Mouse (Mus musculus): Measurements from ENCODE around the gene Dars2. TPM values are rescaled to one million over a fixed set of nuclear protein-coding genes. Genes with fewer than 3 reads are reported as not detected.

Dars2 gene
- polyA plus RNA-seq, 2 experiments, result 18.2 to 37.2 TPM

DNA sequence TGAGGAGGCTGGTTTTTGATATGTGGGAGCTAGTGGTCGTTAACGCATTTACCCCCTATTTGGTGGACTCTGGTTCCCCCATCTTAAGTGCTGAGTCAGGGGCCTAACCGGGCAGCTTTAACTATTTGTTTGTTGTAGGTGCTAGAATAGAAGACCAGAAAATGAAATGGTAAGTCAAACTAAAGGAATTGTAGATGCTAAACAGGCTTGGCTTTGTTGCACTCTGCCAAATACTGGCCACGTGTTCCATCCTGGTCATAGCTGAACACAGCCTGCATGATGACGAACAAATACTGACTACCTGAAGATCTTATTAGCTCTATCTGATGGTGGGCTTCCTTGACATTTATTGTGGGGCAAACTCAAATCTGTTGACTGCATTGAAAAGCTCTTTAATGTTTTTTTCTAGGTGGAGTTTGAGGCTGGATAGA lies 34.0 kb downstream of the Dars2 start:
- ATAC-seq (ENCODE audit: insufficient read depth) (no peak), DNase-seq (ENCODE audit: low read depth in 3 of 3, low spot score in 3 of 3) (no peak)
- 0 out of 2 replicates have a peak, but pooled peaks have one; percentile 10 for TF ChIP-seq EP300 (IDR thresholded peaks at IDR 0.05; ENCODE audit: low read depth)
- TF ChIP-seq CTCF (IDR thresholded peaks at IDR 0.05; ENCODE audit: low read depth), result no peak
- Histone ChIP-seq H3K9ac (replicated peaks) (peak overlapping the region; percentile 95), H3K36me3 (replicated peaks; ENCODE audit: control insufficient read depth, insufficient read depth, low read depth) (peaks cover 39% of the 10 kb centered on the region), H3K4me3 (ENCODE audit: insufficient read depth in 1 of 2, low read depth in 2 of 2, low read length in 2 of 2) (peak overlapping the region; percentile 84 to 89), H3K27ac (peak overlapping the region; percentile 98), H3K4me2 (ENCODE audit: low read depth) (peak overlapping the region; percentile 85), H3K27me3 (ENCODE audit: control insufficient read depth, insufficient read depth, low read length) (no peaks in the 10 kb centered on the region), H3K9me3 (ENCODE audit: control insufficient read depth, low read length) (no peaks in the 10 kb centered on the region), H3K4me1 (replicated peaks; ENCODE audit: control insufficient read depth in 2 of 2, insufficient read depth in 2 of 2, low read length in 1 of 2) (peaks cover 12 to 13% of the 10 kb centered on the region in 2 experiments)
- 2% methylated on average over 5 of the region's 5 CpGs for WGBS (ENCODE audit: insufficient replicate concordance)

DNA sequence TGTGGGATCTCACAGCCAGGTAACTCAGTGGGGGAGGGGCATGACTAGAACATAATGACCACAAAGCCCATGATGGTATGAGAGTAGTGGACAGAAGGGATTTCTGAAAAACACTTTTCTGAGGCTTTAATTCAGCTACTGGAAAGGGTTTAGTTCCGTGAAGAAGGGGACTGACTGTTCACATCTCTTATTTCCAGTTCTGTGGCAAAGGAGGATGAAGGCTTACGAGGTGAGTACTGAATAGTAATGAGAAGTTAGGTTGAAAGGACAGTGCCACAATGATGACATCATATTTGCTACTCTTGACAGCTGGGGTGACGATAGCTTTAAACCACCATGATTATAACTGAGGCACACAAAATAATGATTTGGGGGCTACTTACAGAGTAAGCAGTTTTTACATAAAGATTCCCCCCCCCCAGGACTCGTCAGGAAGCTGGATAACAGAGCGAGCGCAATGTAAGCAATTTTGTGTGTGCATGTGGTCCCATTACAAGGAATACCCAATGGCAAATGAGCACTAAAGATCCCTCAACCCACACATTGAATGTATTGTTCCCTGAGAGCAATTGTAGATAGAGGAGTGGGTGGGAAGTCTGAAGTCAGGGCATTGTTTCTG lies 34.6 kb downstream of the Dars2 start:
- no peak for ATAC-seq (ENCODE audit: insufficient read depth)
- Histone ChIP-seq H3K9me3 (ENCODE audit: control insufficient read depth, low read length) (no peaks in the 10 kb centered on the region), H3K4me3 (ENCODE audit: insufficient read depth in 1 of 2, low read depth in 2 of 2, low read length in 2 of 2) (peak overlapping the region; percentile 84 to 89), H3K9ac (replicated peaks) (peak overlapping the region; percentile 95), H3K27ac (peak overlapping the region; percentile 98), H3K4me2 (ENCODE audit: low read depth) (peak overlapping the region; percentile 85), H3K36me3 (replicated peaks; ENCODE audit: control insufficient read depth, insufficient read depth, low read depth) (peaks cover 39% of the 10 kb centered on the region), H3K4me1 (replicated peaks; ENCODE audit: control insufficient read depth in 2 of 2, insufficient read depth in 2 of 2, low read length in 1 of 2) (peaks cover 12 to 13% of the 10 kb centered on the region in 2 experiments), H3K27me3 (ENCODE audit: control insufficient read depth, insufficient read depth, low read length) (no peaks in the 10 kb centered on the region)
- WGBS (ENCODE audit: insufficient replicate concordance), result under 1% methylated on average over 6 of the region's 6 CpGs
- no peak for DNase-seq (ENCODE audit: low read depth in 3 of 3, low spot score in 3 of 3)
- no peak for TF ChIP-seq EP300 (IDR thresholded peaks at IDR 0.05; ENCODE audit: low read depth)
- no peak for TF ChIP-seq CTCF (IDR thresholded peaks at IDR 0.05; ENCODE audit: low read depth)

- Histone ChIP-seq H3K9ac (replicated peaks) (peak overlapping the region; percentile 95), H3K27ac (peak overlapping the region; percentile 98), H3K27me3 (ENCODE audit: control insufficient read depth, insufficient read depth, low read length) (no peaks in the 10 kb centered on the region), H3K9me3 (ENCODE audit: control insufficient read depth, low read length) (no peaks in the 10 kb centered on the region), H3K4me2 (ENCODE audit: low read depth) (peak overlapping the region; percentile 85), H3K36me3 (replicated peaks; ENCODE audit: control insufficient read depth, insufficient read depth, low read depth) (peaks cover 39% of the 10 kb centered on the region), H3K4me3 (ENCODE audit: insufficient read depth in 1 of 2, low read depth in 2 of 2, low read length in 2 of 2) (peak overlapping the region; percentile 84 to 89), H3K4me1 (replicated peaks; ENCODE audit: control insufficient read depth in 2 of 2, insufficient read depth in 2 of 2, low read length in 1 of 2) (peaks cover 12 to 13% of the 10 kb centered on the region in 2 experiments)
- peak; percentile 36 for ATAC-seq (ENCODE audit: insufficient read depth)
- TF ChIP-seq CTCF (IDR thresholded peaks at IDR 0.05; ENCODE audit: low read depth) (no peak), EP300 (IDR thresholded peaks at IDR 0.05; ENCODE audit: low read depth) (no peak)
- under 1% methylated on average over 14 of the region's 14 CpGs for WGBS (ENCODE audit: insufficient replicate concordance)
- peak in 2 of 3 experiments; percentile 56 to 69 for DNase-seq (ENCODE audit: low read depth in 3 of 3, low spot score in 3 of 3)
Measured at GRCm38 (mm10) chr1:161035281-161035785, 35.1 kb downstream of the Dars2 start.

- peak within 1 kb of the TSS; percentile 84 to 89 for H3K4me3 ChIP-seq (ENCODE audit: insufficient read depth in 1 of 2, low read depth in 2 of 2, low read length in 2 of 2)
- peak; percentile 98 to 99 (median 98) for DNase-seq (ENCODE audit: low read depth in 3 of 3, low spot score in 3 of 3)
- H3K27ac ChIP-seq, result peak within 1 kb of the TSS; percentile 98
- H3K9ac ChIP-seq (replicated peaks), result peak within 1 kb of the TSS; percentile 95
- H3K9me3 ChIP-seq (ENCODE audit: control insufficient read depth, low read length), result no peaks in the 10 kb centered on the region
- TF ChIP-seq CTCF (IDR thresholded peaks at IDR 0.05; ENCODE audit: low read depth) (no peak), EP300 (IDR thresholded peaks at IDR 0.05; ENCODE audit: low read depth) (no peak)
- H3K4me1 ChIP-seq (replicated peaks; ENCODE audit: control insufficient read depth in 2 of 2, insufficient read depth in 2 of 2, low read length in 1 of 2), result peaks cover 12 to 13% of the 10 kb centered on the region in 2 experiments
- peak; percentile 83 for ATAC-seq (ENCODE audit: insufficient read depth)
- H3K4me2 ChIP-seq (ENCODE audit: low read depth), result peak within 1 kb of the TSS; percentile 85
- peaks cover 39% of the 10 kb centered on the region for H3K36me3 ChIP-seq (replicated peaks; ENCODE audit: control insufficient read depth, insufficient read depth, low read depth)
- no peaks in the 10 kb centered on the region for H3K27me3 ChIP-seq (ENCODE audit: control insufficient read depth, insufficient read depth, low read length)
- under 1% methylated on average over 73 of the region's 76 CpGs for WGBS (ENCODE audit: insufficient replicate concordance)
Measured at GRCm38 (mm10) chr1:161034435-161035280, 35.8 kb downstream of the Dars2 start, which contains the start of gene Zbtb37. Zbtb37 (minus strand) TSS chr1:161034849.

Data from liver, embryonic 14.5 days (tissue).